Mouse (Mus musculus) gastrocnemius, postnatal 36 days (tissue): ENCODE measurements around the gene Cux2. TPM values are rescaled to one million over a fixed set of nuclear protein-coding genes. Genes with fewer than 3 reads are reported as not detected.

Experiments
- DNase-seq, 2 experiments: peaks; one replicate each; pipeline ENCODE4 v3.0.0; 2022
- intact Hi-C: fragments of 180-260 bp; cut with DNase I; formaldehyde crosslinking; loops from one replicate; pipeline ENCODE4 v1.15.1; 2025
- long read RNA-seq, 2 experiments: library from polyadenylated mRNA; stranded (forward); transcript quantifications; one replicate each; pipeline ENCODE4 v2.0.0; 2021
- total RNA-seq, 2 experiments: library from RNA; stranded (reverse); gene quantifications; 2 replicates each; pipeline ENCODE4 v1.2.3; 2021

The Cux2 gene
- 1 to 10 TPM; 1.9 to 2.3 TPM for total RNA-seq
- long read RNA-seq, experiment 1, partial matches to known transcripts, result 0 of 1 reads
- long read RNA-seq, experiment 1, other reads (novel, unspliced or antisense), result 0 of 1 reads
- long read RNA-seq, experiment 2, partial matches to known transcripts, result 0 of 1 reads
- long read RNA-seq, experiment 2, other reads (novel, unspliced or antisense), result 1 of 1 reads

GRCm38 (mm10) chr5:122050017-122050831 lies at the start of gene Cux2:
Gene Cux2 (minus strand): TSS chr5:122050102.
- peak in 1 of 2 experiments; percentile 42 for DNase-seq
- intact Hi-C loops, result loop anchor here (2.0 kb wide), 1 partner anchor 39 kb away; no protein-coding TSS in a partner anchor

- intact Hi-C loops, result loop anchor here (5.0 kb wide), 1 partner anchor 202 kb away; no protein-coding TSS in a partner anchor
- DNase-seq, result no peak
Measured at GRCm38 (mm10) chr5:122094439-122094838, 44.5 kb upstream of the Cux2 start.

DNA sequence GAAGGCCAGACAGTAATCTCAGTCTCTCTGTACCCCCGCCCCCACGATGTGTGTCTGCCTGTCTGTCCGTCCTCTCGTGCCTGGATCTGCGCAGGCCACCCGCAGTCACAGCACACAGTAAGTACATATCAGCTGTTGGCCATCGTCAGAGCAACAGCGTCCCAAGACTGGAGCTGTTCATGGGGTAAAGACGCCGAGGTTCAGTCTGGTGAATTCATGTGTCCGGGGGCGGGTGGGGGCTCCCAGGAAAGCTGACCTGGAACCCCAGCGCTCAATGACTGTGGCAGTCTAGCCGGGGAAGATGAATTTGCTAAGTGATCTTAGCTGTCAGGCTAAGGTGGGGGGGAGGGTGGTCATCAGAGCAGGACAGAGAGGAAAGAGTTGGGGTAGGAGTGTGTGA lies 43.8 kb upstream of the Cux2 start:
- DNase-seq, result no peak
- intact Hi-C loops, result loop anchor here (5.0 kb wide), 1 partner anchor 201 kb away; no protein-coding TSS in a partner anchor

DNA sequence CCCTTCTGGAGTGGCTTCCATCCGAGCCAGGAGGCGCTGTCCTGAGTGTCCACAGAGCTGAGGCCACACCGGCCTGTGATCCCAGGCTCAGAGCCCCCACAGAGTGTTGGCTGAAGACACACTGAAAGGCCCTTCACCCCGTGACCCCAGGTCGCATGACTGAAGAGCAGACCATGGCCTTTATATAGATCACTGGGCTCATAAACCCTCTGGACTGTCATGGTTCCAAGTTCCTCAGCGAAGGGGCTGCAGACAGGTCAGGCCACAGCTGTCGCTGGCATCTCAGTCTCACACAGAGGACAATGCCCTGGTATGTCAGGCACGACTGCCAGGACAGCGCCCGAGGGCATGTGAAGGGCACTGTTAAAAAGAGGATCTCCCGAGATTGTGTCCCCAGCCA lies 42.9 kb upstream of the Cux2 start:
- intact Hi-C loops, result loop anchor here (5.0 kb wide), 1 partner anchor 200 kb away; no protein-coding TSS in a partner anchor
- no peak for DNase-seq

DNA sequence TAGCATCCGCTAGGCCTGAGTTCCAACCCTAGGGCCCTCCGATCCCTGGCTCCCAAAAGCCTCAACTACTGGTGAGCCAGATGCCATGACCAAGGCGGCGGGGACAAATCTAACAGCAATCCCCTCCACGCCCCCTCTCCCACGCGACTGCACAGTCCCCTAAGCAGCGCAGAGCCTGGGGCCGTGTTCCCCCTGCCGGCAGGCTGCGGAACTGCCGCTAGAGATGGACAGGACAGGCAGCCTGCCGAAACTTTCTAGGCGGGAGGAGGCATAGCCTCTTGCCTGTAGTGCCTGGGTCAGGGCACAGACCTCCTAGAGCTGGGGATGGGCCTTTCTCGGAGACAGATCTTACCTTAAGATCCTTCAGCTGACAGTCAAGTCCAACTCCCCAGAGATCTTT lies 41.2 kb upstream of the Cux2 start:
- intact Hi-C loops, result loop anchor here (2.0 to 5.0 kb wide), 2 partner anchors 199 to 218 kb away; no protein-coding TSS in a partner anchor
- DNase-seq, result peak in 1 of 2 experiments; percentile 38

- DNase-seq, result no peak
- intact Hi-C loops, result loop anchor here (2.0 to 5.0 kb wide), 4 partner anchors 39 to 217 kb away; partner anchors contain the start of gene Cux2
Measured at GRCm38 (mm10) chr5:122089664-122090063, 39.8 kb upstream of the Cux2 start.

DNA sequence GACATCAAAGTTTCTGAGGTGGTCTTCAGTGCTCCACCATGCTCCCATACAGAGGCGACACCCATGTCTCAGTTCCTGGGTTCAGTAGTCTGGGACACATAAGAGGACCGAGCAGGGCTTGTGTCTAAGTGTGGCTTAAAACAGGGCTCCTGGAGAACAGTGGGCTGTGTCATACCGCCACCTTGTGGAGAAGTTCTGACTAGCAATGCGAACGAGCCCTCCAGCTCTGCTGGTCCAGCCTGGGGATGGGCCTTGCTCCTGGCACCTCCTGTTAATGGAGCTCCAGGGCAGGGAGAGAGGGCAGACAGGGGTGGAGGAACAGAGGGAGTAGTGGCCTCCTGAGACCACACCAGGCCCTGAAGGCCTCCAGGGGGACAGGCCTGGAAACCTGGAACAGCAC lies 39.0 kb upstream of the Cux2 start:
- peak; percentile 76 to 84 for DNase-seq
- intact Hi-C loops, result loop anchor here (2.0 kb wide), 2 partner anchors 38 to 142 kb away; partner anchors contain the start of gene Cux2

DNA sequence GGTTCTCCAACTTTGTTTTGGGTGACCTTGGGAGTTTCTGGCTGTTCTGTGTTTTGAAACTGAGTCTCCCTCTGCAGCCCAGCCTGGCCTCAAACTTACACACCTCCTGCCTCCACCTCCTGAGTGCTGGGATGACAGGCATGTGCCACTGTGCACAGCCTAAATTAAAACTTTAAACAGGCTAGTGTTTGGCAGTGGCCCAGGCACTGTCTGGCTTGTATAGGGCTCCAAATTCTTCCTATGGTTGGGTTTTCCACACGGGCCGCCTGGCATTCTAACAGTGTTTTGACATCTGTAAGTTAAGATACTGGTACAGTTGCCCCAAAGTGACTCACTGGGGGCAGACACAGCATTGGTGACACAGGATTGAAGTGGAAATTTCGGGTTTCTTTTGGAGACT lies 36.2 kb upstream of the Cux2 start:
- intact Hi-C loops, result no loop called here

GRCm38 (mm10) chr5:122085291-122085690 lies 35.4 kb upstream of the Cux2 start:
- intact Hi-C loops, result no loop called here

More for the DNA sequence above, 36.2 kb upstream of the Cux2 start:
- no peak for DNase-seq

GRCm38 (mm10) chr5:122084470-122084869 lies 34.6 kb upstream of the Cux2 start:
- intact Hi-C loops, result no loop called here
- DNase-seq, result no peak

More at GRCm38 (mm10) chr5:122085291-122085690, 35.4 kb upstream of the Cux2 start:
- no peak for DNase-seq

GRCm38 (mm10) chr5:122083282-122083681 lies 33.4 kb upstream of the Cux2 start:
- intact Hi-C loops, result no loop called here
- no peak for DNase-seq

- DNase-seq, result no peak
- intact Hi-C loops, result no loop called here
Measured at GRCm38 (mm10) chr5:122081471-122081870, 31.6 kb upstream of the Cux2 start.

GRCm38 (mm10) chr5:122080930-122081329 lies 31.0 kb upstream of the Cux2 start:
- no peak for DNase-seq
- intact Hi-C loops, result no loop called here

- intact Hi-C loops, result no loop called here
- no peak for DNase-seq
Measured at GRCm38 (mm10) chr5:122079796-122080195, 29.9 kb upstream of the Cux2 start.

GRCm38 (mm10) chr5:122077244-122077643 lies 27.3 kb upstream of the Cux2 start:
- intact Hi-C loops, result no loop called here

GRCm38 (mm10) chr5:122075736-122076135 lies 25.8 kb upstream of the Cux2 start:
- no peak for DNase-seq
- intact Hi-C loops, result no loop called here

More at GRCm38 (mm10) chr5:122077244-122077643, 27.3 kb upstream of the Cux2 start:
- no peak for DNase-seq

DNA sequence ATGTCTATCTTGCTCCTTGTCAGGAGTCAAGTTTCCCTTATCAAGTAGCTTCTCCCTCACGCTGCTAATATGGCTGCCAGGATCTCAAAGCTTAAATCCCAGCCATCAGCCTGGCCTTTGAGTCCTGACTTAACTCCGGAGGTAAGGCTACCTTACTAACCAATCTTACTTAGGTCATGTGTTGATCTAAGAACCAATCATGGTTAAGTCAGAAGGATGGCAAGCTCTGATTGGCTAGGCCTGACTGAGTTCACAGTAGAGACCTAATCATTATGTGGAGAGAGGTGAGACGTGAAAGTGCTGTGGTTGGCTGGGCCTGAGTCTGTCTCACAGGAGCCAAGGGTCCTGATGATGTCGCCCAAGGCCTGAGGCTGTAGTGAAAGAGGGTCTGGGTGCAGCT lies 22.1 kb upstream of the Cux2 start:
- no peak for DNase-seq
- intact Hi-C loops, result no loop called here

- peak; percentile 44 to 57 for DNase-seq
- intact Hi-C loops, result no loop called here
Measured at GRCm38 (mm10) chr5:122070963-122071800, 21.3 kb upstream of the Cux2 start.

GRCm38 (mm10) chr5:122068563-122068962 lies 18.7 kb upstream of the Cux2 start:
- DNase-seq, result no peak
- intact Hi-C loops, result no loop called here

GRCm38 (mm10) chr5:122063204-122063933 lies 13.5 kb upstream of the Cux2 start:
- no peak for DNase-seq
- intact Hi-C loops, result no loop called here
